Mouse (Mus musculus): Measurements from ENCODE around the gene Ecel1.

The Ecel1 gene

DNA sequence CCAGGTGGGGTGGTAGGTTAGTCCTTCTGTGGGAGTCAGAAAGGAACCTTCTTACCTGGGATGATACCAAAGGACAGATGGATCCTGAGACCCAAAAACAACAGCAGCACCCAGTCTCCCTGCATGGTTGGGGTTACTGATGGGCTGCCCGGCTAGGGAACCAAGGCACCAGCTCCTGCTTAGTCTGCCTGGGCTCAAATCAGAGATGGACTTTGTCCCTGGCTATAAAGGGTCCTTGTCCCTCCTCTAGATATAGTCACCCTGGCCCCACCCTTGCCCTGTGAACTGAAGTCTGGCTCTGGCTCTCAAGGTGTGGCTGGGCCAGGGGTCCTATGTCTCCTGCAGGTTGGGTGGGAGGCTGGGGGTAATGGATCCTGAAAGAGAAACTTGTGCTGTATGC is 54.9 kb downstream of the Ecel1 start, which contains the start of gene Alpi:
TSS of gene Alpi (minus strand) at position 196 of the 400 bp plus-strand sequence.
- DNase-seq (ENCODE audit: low spot score in 2 of 2): no peak

DNA sequence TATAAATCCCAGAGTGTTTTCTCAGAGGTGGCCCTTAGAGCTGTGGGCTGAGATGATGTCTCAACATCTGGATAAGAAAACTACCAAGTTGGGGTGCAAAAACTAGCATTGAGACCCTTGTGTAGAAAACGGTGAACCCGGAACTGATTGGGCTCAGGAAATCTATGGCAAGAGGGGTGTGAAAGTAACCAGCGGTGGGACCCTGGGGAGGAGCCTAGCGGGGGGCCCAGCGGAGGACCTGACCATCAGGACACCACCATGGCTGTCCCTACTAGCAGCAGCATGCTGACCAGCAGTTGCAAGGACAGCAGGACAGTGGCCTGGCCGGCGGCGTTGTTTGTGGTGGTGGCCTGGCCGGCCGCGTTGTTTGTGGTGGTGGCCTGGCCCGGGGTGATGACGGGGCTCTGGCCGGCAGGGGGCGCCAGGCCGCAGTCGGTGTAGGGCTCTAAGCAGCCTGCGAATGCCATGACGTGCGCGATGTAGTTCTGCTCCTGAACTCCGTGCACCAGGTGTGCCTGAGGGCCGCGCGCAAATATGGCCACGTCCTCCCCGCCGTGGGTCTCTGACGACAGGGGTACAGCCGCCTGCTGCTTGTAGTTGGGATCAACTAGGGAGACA is 57.9 kb downstream of the Ecel1 start:
- DNase-seq (ENCODE audit: low spot score in 2 of 2): peak in 1 of 2 experiments; percentile 25
